Mouse (Mus musculus): ENCODE measurements at regions not wholly inside any gene's neighbourhood (a gene's known extent, or its start where the extent isn't known, plus 50 kb on each side); places are given as distances from the start of the nearest gene placed in this dataset.

DNA sequence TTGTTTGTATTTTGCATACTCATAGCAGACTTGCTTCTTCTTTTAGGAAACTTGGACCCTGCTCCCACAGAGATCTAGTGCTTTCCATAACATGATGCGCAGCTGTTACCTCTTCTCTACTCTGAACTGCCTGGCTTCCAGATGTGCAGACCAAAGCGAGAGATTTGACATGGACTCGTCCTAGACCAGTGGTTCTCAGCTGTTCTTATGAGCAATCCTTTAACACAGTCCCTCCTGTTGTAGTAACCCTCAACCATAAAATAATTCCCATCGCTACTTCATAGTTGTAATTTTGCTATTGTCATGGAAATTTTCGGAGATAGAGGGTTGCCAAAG, 186.9 kb upstream of the Ankrd55 start:
- H3K27me3 ChIP-seq: no peaks in the 10 kb centered on the region
- 0 out of 2 replicates have a peak overlapping the region, but pooled peaks have one; percentile 41 for H3K27ac ChIP-seq
- WGBS: 40% methylated on average over 5 of the region's 5 CpGs
- H3K4me3 ChIP-seq: peak overlapping the region; percentile 46
- H3K4me1 ChIP-seq: peaks cover 13% of the 10 kb centered on the region
- no peaks in the 10 kb centered on the region for H3K9me3 ChIP-seq
- H3K36me3 ChIP-seq: no peaks in the 10 kb centered on the region
- H3K9ac ChIP-seq: no peak overlapping the region
- ATAC-seq (ENCODE audit: insufficient number of reproducible peaks, insufficient read depth, low FRiP score, low TSS enrichment): no peak
- H3K4me2 ChIP-seq (replicated peaks): peak overlapping the region; percentile 81

- Histone ChIP-seq H3K27me3 (no peaks in the 10 kb centered on the region), H3K27ac (no peak overlapping the region), H3K4me1 (peaks cover 9% of the 10 kb centered on the region), H3K36me3 (no peaks in the 10 kb centered on the region), H3K4me3 (no peak overlapping the region), H3K4me2 (replicated peaks) (no peak overlapping the region), H3K9me3 (no peaks in the 10 kb centered on the region), H3K9ac (no peak overlapping the region)
- no peak for ATAC-seq (ENCODE audit: insufficient number of reproducible peaks, insufficient read depth, low FRiP score, low TSS enrichment)
- WGBS: 82% methylated on average over 3 of the region's 3 CpGs
Observed at GRCm38 (mm10) chr13:112105953-112106352, 182.3 kb upstream of the Ankrd55 start.

GRCm38 (mm10) chr13:112114741-112115201, 173.5 kb upstream of the Ankrd55 start:
- Histone ChIP-seq H3K9me3 (no peaks in the 10 kb centered on the region), H3K27me3 (no peaks in the 10 kb centered on the region), H3K4me3 (no peak overlapping the region), H3K27ac (no peak overlapping the region), H3K9ac (no peak overlapping the region), H3K36me3 (no peaks in the 10 kb centered on the region), H3K4me2 (replicated peaks) (no peak overlapping the region), H3K4me1 (peaks cover 1% of the 10 kb centered on the region; the same call in 1 of the 2 replicates)
- 77% methylated on average over 7 of the region's 7 CpGs for WGBS
- ATAC-seq (ENCODE audit: insufficient number of reproducible peaks, insufficient read depth, low FRiP score, low TSS enrichment): no peak

DNA sequence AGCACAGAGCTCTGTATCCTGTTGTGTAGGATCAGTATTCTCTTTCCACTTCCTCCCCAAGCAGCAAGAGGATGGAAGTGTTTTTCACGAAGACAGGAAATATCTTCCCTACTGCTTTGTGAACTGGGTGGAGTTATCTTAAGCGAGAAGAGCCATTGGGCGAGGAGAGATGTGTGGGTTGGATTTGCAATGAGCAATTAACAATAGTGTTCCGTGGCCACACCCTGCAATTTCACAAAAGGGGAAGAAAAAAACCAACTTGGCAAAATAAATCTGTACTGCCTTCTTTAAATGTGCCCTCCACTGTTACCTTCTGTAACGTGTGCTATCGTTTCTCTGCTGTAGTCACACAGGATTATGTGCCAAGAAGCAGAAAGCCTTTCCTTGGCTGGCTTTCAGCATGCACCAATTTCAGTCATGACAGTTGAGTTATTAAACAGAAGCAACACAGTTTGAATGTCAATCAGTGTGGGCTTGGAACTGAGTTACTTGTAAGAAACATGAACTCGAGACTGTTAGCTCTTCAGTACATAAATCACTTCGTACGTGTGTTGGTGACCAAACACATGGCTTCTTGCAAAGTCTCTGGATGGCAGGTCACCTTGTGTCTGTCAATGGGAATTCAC, 172.0 kb upstream of the Ankrd55 start:
- H3K36me3 ChIP-seq: no peaks in the 10 kb centered on the region
- ATAC-seq (ENCODE audit: insufficient number of reproducible peaks, insufficient read depth, low FRiP score, low TSS enrichment): no peak
- no peaks in the 10 kb centered on the region for H3K9me3 ChIP-seq
- no peak overlapping the region for H3K4me2 ChIP-seq (replicated peaks)
- no peak overlapping the region for H3K27ac ChIP-seq
- no peaks in the 10 kb centered on the region for H3K27me3 ChIP-seq
- WGBS: 69% methylated on average over 9 of the region's 9 CpGs
- no peak overlapping the region for H3K9ac ChIP-seq
- H3K4me1 ChIP-seq: peaks cover 6% of the 10 kb centered on the region; the same call in 1 of the 2 replicates
- no peak overlapping the region for H3K4me3 ChIP-seq

- Histone ChIP-seq H3K27ac (no peak overlapping the region), H3K4me1 (peaks cover 6% of the 10 kb centered on the region; the same call in 1 of the 2 replicates), H3K4me3 (no peak overlapping the region), H3K9ac (no peak overlapping the region), H3K9me3 (no peaks in the 10 kb centered on the region), H3K27me3 (no peaks in the 10 kb centered on the region), H3K4me2 (replicated peaks) (no peak overlapping the region), H3K36me3 (no peaks in the 10 kb centered on the region)
- 95% methylated on average over 3 of the region's 3 CpGs for WGBS
- ATAC-seq (ENCODE audit: insufficient number of reproducible peaks, insufficient read depth, low FRiP score, low TSS enrichment): no peak
Observed at GRCm38 (mm10) chr13:112118564-112118963, 169.7 kb upstream of the Ankrd55 start.

DNA sequence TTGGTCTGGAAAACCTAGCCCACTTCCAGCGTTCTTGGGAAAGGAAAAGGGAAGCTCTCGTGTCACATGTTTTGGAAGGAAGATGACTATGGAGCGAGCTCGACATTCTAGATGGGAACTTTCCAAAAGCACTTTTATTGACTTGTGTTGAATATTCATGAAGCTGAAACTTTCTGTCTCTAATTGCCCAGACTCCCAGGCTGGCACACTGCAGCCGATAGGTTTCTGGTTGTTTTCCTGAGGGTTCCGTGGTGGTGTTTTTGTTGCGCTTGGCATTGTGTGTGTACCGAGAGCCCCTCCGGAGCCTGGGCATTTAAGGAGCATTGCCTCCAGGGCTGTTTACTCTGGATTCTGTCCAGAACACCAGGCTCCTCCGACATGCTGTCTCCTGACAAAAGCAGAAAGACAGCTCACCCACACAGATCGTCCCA, 168.6 kb upstream of the Ankrd55 start:
- Histone ChIP-seq H3K27me3 (no peaks in the 10 kb centered on the region), H3K9me3 (no peaks in the 10 kb centered on the region), H3K27ac (no peak overlapping the region), H3K36me3 (no peaks in the 10 kb centered on the region), H3K4me1 (peaks cover 6% of the 10 kb centered on the region; the same call in 1 of the 2 replicates), H3K4me2 (replicated peaks) (no peak overlapping the region), H3K4me3 (no peak overlapping the region), H3K9ac (no peak overlapping the region)
- WGBS: 52% methylated on average over 11 of the region's 11 CpGs
- no peak for ATAC-seq (ENCODE audit: insufficient number of reproducible peaks, insufficient read depth, low FRiP score, low TSS enrichment)

DNA sequence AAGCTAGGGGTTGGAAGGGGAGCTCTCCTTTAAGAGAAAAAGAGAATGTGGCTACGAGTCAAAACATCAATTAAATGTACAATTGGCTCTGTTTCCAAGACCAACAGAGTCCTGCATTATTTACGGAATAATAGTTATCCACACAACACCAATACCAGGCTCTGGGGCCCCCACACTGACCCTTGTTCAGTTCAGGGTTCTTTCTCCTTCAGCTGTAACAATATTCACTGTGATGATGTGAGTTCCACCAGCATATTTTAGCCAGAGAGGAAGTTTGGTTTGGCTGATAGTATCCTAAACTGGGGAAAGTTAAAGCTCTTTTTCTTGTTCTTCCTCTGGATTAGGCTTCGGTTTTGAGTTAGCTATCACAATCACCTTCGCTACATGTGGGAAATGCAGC, 167.9 kb upstream of the Ankrd55 start:
- ATAC-seq (ENCODE audit: insufficient number of reproducible peaks, insufficient read depth, low FRiP score, low TSS enrichment): no peak
- WGBS: 70% methylated on average over 4 of the region's 4 CpGs
- H3K27ac ChIP-seq: no peak overlapping the region
- no peak overlapping the region for H3K9ac ChIP-seq
- no peaks in the 10 kb centered on the region for H3K9me3 ChIP-seq
- H3K4me2 ChIP-seq (replicated peaks): no peak overlapping the region
- no peaks in the 10 kb centered on the region for H3K27me3 ChIP-seq
- no peak overlapping the region for H3K4me3 ChIP-seq
- H3K4me1 ChIP-seq: peaks cover 6% of the 10 kb centered on the region; the same call in 1 of the 2 replicates
- no peaks in the 10 kb centered on the region for H3K36me3 ChIP-seq

DNA sequence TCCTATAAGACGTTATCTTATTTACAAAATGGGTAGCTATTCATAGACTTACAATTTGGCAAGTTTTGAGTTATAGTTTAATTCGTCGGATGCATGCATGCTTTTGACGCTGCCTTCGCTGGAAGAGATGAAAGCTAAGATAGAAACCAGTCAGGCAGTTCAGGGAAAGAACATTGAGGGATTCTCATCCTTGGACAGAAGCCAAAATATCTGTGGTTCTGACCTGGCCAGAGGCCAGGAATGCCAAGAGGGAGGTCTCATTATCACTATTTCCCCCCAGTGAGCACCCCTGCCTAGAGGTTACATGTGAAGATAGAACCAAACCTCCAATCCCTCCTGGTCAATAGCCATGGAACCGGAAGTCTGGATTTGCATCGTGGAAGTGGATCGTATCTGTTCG, 167.1 kb upstream of the Ankrd55 start:
- H3K27ac ChIP-seq: no peak overlapping the region
- no peaks in the 10 kb centered on the region for H3K9me3 ChIP-seq
- H3K36me3 ChIP-seq: no peaks in the 10 kb centered on the region
- H3K4me2 ChIP-seq (replicated peaks): no peak overlapping the region
- ATAC-seq (ENCODE audit: insufficient number of reproducible peaks, insufficient read depth, low FRiP score, low TSS enrichment): no peak
- peaks cover 12% of the 10 kb centered on the region; the same call in 1 of the 2 replicates for H3K4me1 ChIP-seq
- no peaks in the 10 kb centered on the region for H3K27me3 ChIP-seq
- no peak overlapping the region for H3K9ac ChIP-seq
- WGBS: 86% methylated on average over 9 of the region's 9 CpGs
- no peak overlapping the region for H3K4me3 ChIP-seq

- no peaks in the 10 kb centered on the region for H3K9me3 ChIP-seq
- H3K4me3 ChIP-seq: no peak overlapping the region
- H3K27me3 ChIP-seq: no peaks in the 10 kb centered on the region
- ATAC-seq (ENCODE audit: insufficient number of reproducible peaks, insufficient read depth, low FRiP score, low TSS enrichment): no peak
- no peak overlapping the region for H3K27ac ChIP-seq
- 76% methylated on average over 9 of the region's 9 CpGs for WGBS
- no peak overlapping the region for H3K4me2 ChIP-seq (replicated peaks)
- no peaks in the 10 kb centered on the region for H3K36me3 ChIP-seq
- H3K4me1 ChIP-seq: peaks cover 14% of the 10 kb centered on the region; the same call in 1 of the 2 replicates
- no peak overlapping the region for H3K9ac ChIP-seq
Observed at GRCm38 (mm10) chr13:112122842-112123373, 165.3 kb upstream of the Ankrd55 start.

GRCm38 (mm10) chr13:112125769-112126469, 162.3 kb upstream of the Ankrd55 start:
- Histone ChIP-seq H3K9me3 (no peaks in the 10 kb centered on the region), H3K27ac (no peak overlapping the region), H3K4me2 (replicated peaks) (no peak overlapping the region), H3K4me1 (0 out of 2 replicates have a peak, but pooled peaks cover 7% of the 10 kb centered on the region), H3K27me3 (no peaks in the 10 kb centered on the region), H3K4me3 (no peak overlapping the region), H3K9ac (no peak overlapping the region), H3K36me3 (no peaks in the 10 kb centered on the region)
- 69% methylated on average over 14 of the region's 14 CpGs for WGBS
- ATAC-seq (ENCODE audit: insufficient number of reproducible peaks, insufficient read depth, low FRiP score, low TSS enrichment): peak; percentile 56; the same call in 1 of the 2 replicates

DNA sequence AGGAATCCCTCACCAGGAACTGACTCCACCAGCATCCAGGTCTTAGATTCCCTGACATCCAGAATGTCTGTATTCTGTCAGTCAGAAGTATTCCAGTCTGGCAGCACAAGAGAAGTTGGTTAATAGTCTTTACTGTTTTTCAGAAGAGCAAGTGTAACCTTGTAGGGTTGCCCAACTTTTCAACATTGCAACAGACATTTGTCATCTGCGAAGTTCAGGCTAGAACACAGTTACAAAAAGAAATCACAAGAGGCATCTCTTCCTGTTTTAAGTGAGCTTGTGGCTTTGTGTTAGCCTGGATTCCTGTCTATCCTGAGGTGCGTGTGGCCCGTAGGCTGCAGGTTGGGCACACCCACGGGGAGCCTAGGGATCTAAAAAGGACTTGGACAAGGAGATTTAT, 158.0 kb upstream of the Ankrd55 start:
- H3K4me3 ChIP-seq: no peak overlapping the region
- no peak for ATAC-seq (ENCODE audit: insufficient number of reproducible peaks, insufficient read depth, low FRiP score, low TSS enrichment)
- no peaks in the 10 kb centered on the region for H3K9me3 ChIP-seq
- 80% methylated on average over 4 of the region's 4 CpGs for WGBS
- H3K4me2 ChIP-seq (replicated peaks): no peak overlapping the region
- peaks cover 13% of the 10 kb centered on the region; the same call in 1 of the 2 replicates for H3K4me1 ChIP-seq
- no peak overlapping the region for H3K27ac ChIP-seq
- H3K27me3 ChIP-seq: no peaks in the 10 kb centered on the region
- H3K36me3 ChIP-seq: no peaks in the 10 kb centered on the region
- no peak overlapping the region for H3K9ac ChIP-seq

- H3K27ac ChIP-seq: no peak overlapping the region
- H3K27me3 ChIP-seq: no peaks in the 10 kb centered on the region
- no peaks in the 10 kb centered on the region for H3K36me3 ChIP-seq
- H3K9me3 ChIP-seq: no peaks in the 10 kb centered on the region
- ATAC-seq (ENCODE audit: insufficient number of reproducible peaks, insufficient read depth, low FRiP score, low TSS enrichment): no peak
- no peak overlapping the region for H3K9ac ChIP-seq
- H3K4me2 ChIP-seq (replicated peaks): no peak overlapping the region
- H3K4me3 ChIP-seq: no peak overlapping the region
- 71% methylated on average over 2 of the region's 2 CpGs for WGBS
- peaks cover 11% of the 10 kb centered on the region; the same call in 1 of the 2 replicates for H3K4me1 ChIP-seq
Observed at GRCm38 (mm10) chr13:112130774-112131173, 157.5 kb upstream of the Ankrd55 start.

Measured in embryonic facial prominence, embryonic 12.5 days (tissue).